18 mouse cellular contexts compared by ENCODE assay signal in the genomic region with DNA sequence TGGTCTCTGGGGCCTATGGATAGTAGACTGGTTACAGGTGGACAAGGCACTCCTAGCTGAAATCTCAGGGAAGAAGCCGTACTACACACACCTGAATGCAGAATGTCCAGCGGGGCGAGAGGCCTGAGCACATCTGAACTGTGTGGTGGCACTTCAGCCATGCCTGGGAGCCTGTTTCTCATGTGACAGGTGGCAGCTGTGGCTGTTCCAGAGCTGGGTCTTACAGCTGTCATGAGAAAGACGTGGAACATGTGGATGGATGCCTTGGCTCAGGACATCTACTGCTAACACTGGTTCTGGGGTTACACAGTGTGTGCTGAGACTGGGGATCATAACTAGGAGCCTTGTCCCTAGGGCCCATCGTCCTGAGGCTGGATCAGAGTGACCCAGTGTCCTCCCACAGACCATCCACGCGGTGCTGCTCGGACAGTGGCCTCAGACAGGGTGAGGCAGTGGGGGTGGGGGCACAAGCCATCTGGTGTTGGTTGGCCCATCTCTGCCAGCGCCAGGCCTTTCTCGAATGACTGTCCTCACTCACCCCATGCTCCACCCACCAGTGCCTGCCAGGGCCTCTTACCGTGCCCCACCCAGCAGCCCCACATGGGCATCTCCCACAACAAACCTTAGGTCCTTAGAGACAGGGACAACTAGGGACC. TPM values are rescaled to one million over a fixed set of nuclear protein-coding genes. Genes with fewer than 3 reads are reported as not detected.
DNase-seq lines count a peak whose midpoint lies in the region; ATAC-seq and TF ChIP-seq lines count a peak whose summit lies in the region.
"Had no signal": no experiment of that assay in that cellular context is flagged by ENCODE, and none has a peak within 500 bp of the region (broad histone marks: within the 10 kb centered on the region; RNA-seq: fewer than 3 reads in every experiment).

No protein-coding gene starts in this region.

- DNase-seq in forebrain, embryonic 10.5 days (ENCODE audit: extremely low spot score, low spot score): no peak
- DNase-seq in forebrain, embryonic 11.5 days (ENCODE audit: low spot score): no peak
- DNase-seq in G1E (ENCODE audit: low spot score): no peak
- DNase-seq in embryonic facial prominence, embryonic 11.5 days (ENCODE audit: low spot score): no peak
- no peak for DNase-seq in limb, embryonic 14.5 days (ENCODE audit: low spot score)
- no peak for DNase-seq in lung, postnatal 10 days
- no peak for DNase-seq in spleen, postnatal 14 days (ENCODE audit: low spot score in 2 of 2)
- DNase-seq: adrenal gland, adult 2 months; embryo, embryonic 11 days; kidney, adult 9 months; lung, embryonic 14.5 days; spleen, adult 18-20 months had no signal

- no peak overlapping the region for H3K9ac ChIP-seq in forebrain, embryonic 11.5 days (ENCODE audit: low read length)
- H3K9ac ChIP-seq in embryonic facial prominence, embryonic 11.5 days (replicated peaks; ENCODE audit: low read length): no peak overlapping the region
- H3K9ac ChIP-seq in limb, embryonic 14.5 days (ENCODE audit: low read depth, low read length, severe bottlenecking): no peak overlapping the region
- no peak overlapping the region for H3K9ac ChIP-seq in heart, embryonic 12.5 days
- H3K9ac ChIP-seq: forebrain, embryonic 13.5 days; lung, embryonic 14.5 days; neural tube, embryonic 12.5 days had no signal

- H3K36me3 ChIP-seq in forebrain, embryonic 10.5 days (replicated peaks): peaks cover 17% of the 10 kb centered on the region
- H3K36me3 ChIP-seq in forebrain, embryonic 11.5 days (ENCODE audit: control insufficient read depth, insufficient read depth, low read length): no peaks in the 10 kb centered on the region
- H3K36me3 ChIP-seq in G1E (replicated peaks): peaks cover 10% of the 10 kb centered on the region
- no peaks in the 10 kb centered on the region for H3K36me3 ChIP-seq in embryonic facial prominence, embryonic 11.5 days (replicated peaks; ENCODE audit: control insufficient read depth, insufficient read depth, low read depth, low read length)
- peaks cover 3% of the 10 kb centered on the region; the same call in 1 of the 2 replicates for H3K36me3 ChIP-seq in limb, embryonic 14.5 days (ENCODE audit: control insufficient read depth, insufficient read depth, low read length)
- H3K36me3 ChIP-seq in heart, embryonic 12.5 days: peaks cover 16% of the 10 kb centered on the region

- H3K4me2 ChIP-seq in forebrain, embryonic 11.5 days (ENCODE audit: low read depth, low read length, severe bottlenecking): no peak overlapping the region
- H3K4me2 ChIP-seq in embryonic facial prominence, embryonic 11.5 days (ENCODE audit: low read depth, low read length): no peak overlapping the region
- H3K4me2 ChIP-seq in limb, embryonic 14.5 days (replicated peaks; ENCODE audit: low read depth, low read length, severe bottlenecking): no peak overlapping the region
- H3K4me2 ChIP-seq in heart, embryonic 12.5 days: no peak overlapping the region
- H3K4me2 ChIP-seq: forebrain, embryonic 13.5 days; lung, embryonic 14.5 days; midbrain, embryonic 11.5 days; neural tube, embryonic 12.5 days had no signal

- no peak for TF ChIP-seq POLR2A in limb, embryonic 14.5 days (IDR thresholded peaks at IDR 0.05; ENCODE audit: borderline replicate concordance, extremely low read depth, insufficient read depth, insufficient read length)

- H3K4me3 ChIP-seq in forebrain, embryonic 10.5 days: no peak overlapping the region
- H3K4me3 ChIP-seq in forebrain, embryonic 11.5 days (ENCODE audit: low read depth, low read length): no peak overlapping the region
- peak overlapping the region; percentile 54; the same call in 1 of the 2 replicates for H3K4me3 ChIP-seq in G1E (ENCODE audit: low read depth, low read length)
- no peak overlapping the region for H3K4me3 ChIP-seq in embryonic facial prominence, embryonic 11.5 days (ENCODE audit: low read depth, low read length)
- H3K4me3 ChIP-seq in limb, embryonic 14.5 days (replicated peaks; ENCODE audit: low read length): no peak overlapping the region
- no peak overlapping the region for H3K4me3 ChIP-seq in heart, embryonic 12.5 days
- H3K4me3 ChIP-seq: forebrain, embryonic 13.5 days; neural tube, embryonic 12.5 days had no signal

- no peaks in the 10 kb centered on the region for H3K27me3 ChIP-seq in forebrain, embryonic 10.5 days (ENCODE audit: poor library complexity, severe bottlenecking)
- no peaks in the 10 kb centered on the region for H3K27me3 ChIP-seq in forebrain, embryonic 11.5 days (ENCODE audit: control insufficient read depth, insufficient read depth, low read length)
- peaks cover 23% of the 10 kb centered on the region for H3K27me3 ChIP-seq in G1E (ENCODE audit: insufficient read depth, low read length)
- no peaks in the 10 kb centered on the region for H3K27me3 ChIP-seq in embryonic facial prominence, embryonic 11.5 days (ENCODE audit: control insufficient read depth, insufficient read depth, low read length)
- no peaks in the 10 kb centered on the region for H3K27me3 ChIP-seq in limb, embryonic 14.5 days (ENCODE audit: control insufficient read depth, insufficient read depth, low read length)
- no peaks in the 10 kb centered on the region for H3K27me3 ChIP-seq in heart, embryonic 12.5 days (replicated peaks)
- H3K27me3 ChIP-seq: forebrain, embryonic 13.5 days; neural tube, embryonic 12.5 days had no signal

- ATAC-seq in forebrain, embryonic 11.5 days (replicated peaks; ENCODE audit: low FRiP score): no peak
- no peak for ATAC-seq in G1E (ENCODE audit: extremely low read depth, insufficient number of reproducible peaks, low FRiP score, poor library complexity, severe bottlenecking)
- ATAC-seq in embryonic facial prominence, embryonic 11.5 days (replicated peaks; ENCODE audit: insufficient number of reproducible peaks, low FRiP score, low TSS enrichment, low read depth): 0 out of 2 replicates have a peak, but pooled peaks have one; percentile 35
- ATAC-seq in limb, embryonic 14.5 days (ENCODE audit: low FRiP score, low read depth): peak; percentile 13; the same call in 1 of the 2 replicates
- no peak for ATAC-seq in heart, embryonic 12.5 days (ENCODE audit: insufficient number of reproducible peaks, low FRiP score)
- ATAC-seq: forebrain, embryonic 13.5 days; hindbrain, postnatal 0 days had no signal

- TF ChIP-seq CTCF in G1E (IDR thresholded peaks at IDR 0.05; ENCODE audit: low read depth, low read length): no peak

- H3K4me1 ChIP-seq in forebrain, embryonic 10.5 days: peaks cover 35% of the 10 kb centered on the region
- no peaks in the 10 kb centered on the region for H3K4me1 ChIP-seq in forebrain, embryonic 11.5 days (replicated peaks; ENCODE audit: control insufficient read depth, insufficient read depth, low read length)
- peaks cover 27% of the 10 kb centered on the region for H3K4me1 ChIP-seq in G1E (ENCODE audit: insufficient read depth, low read depth, low read length)
- no peaks in the 10 kb centered on the region for H3K4me1 ChIP-seq in embryonic facial prominence, embryonic 11.5 days (ENCODE audit: control insufficient read depth, insufficient read depth, low read length)
- H3K4me1 ChIP-seq in limb, embryonic 14.5 days (ENCODE audit: control insufficient read depth, insufficient read depth, low read length): peaks cover 12% of the 10 kb centered on the region; the same call in 1 of the 2 replicates
- peaks cover 77% of the 10 kb centered on the region for H3K4me1 ChIP-seq in heart, embryonic 12.5 days (replicated peaks)
- H3K4me1 ChIP-seq: forebrain, embryonic 13.5 days; neural tube, embryonic 12.5 days had no signal

- 91% methylated on average over 11 of the region's 11 CpGs for WGBS in forebrain, embryonic 10.5 days
- 89% methylated on average over 11 of the region's 11 CpGs for WGBS in forebrain, embryonic 11.5 days
- WGBS in embryonic facial prominence, embryonic 11.5 days: 91% methylated on average over 11 of the region's 11 CpGs
- 87% methylated on average over 10 of the region's 11 CpGs for WGBS in limb, embryonic 14.5 days
- WGBS in heart, embryonic 12.5 days: 80% methylated on average over 11 of the region's 11 CpGs

- no peaks in the 10 kb centered on the region for H3K9me3 ChIP-seq in forebrain, embryonic 10.5 days
- no peaks in the 10 kb centered on the region for H3K9me3 ChIP-seq in forebrain, embryonic 11.5 days (ENCODE audit: control insufficient read depth, low read length)
- H3K9me3 ChIP-seq in G1E (replicated peaks): no peaks in the 10 kb centered on the region
- no peaks in the 10 kb centered on the region for H3K9me3 ChIP-seq in embryonic facial prominence, embryonic 11.5 days (replicated peaks; ENCODE audit: control insufficient read depth, low read length)
- no peaks in the 10 kb centered on the region for H3K9me3 ChIP-seq in limb, embryonic 14.5 days (ENCODE audit: control insufficient read depth, low read length)
- H3K9me3 ChIP-seq in heart, embryonic 12.5 days (replicated peaks): no peaks in the 10 kb centered on the region
- H3K9me3 ChIP-seq: forebrain, embryonic 13.5 days; neural tube, embryonic 12.5 days had no signal

- H3K27ac ChIP-seq in forebrain, embryonic 10.5 days: 0 out of 2 replicates have a peak overlapping the region, but pooled peaks have one; percentile 22
- no peak overlapping the region for H3K27ac ChIP-seq in forebrain, embryonic 11.5 days (ENCODE audit: low read depth, low read length)
- no peak overlapping the region for H3K27ac ChIP-seq in embryonic facial prominence, embryonic 11.5 days (replicated peaks; ENCODE audit: low read depth, low read length)
- H3K27ac ChIP-seq in limb, embryonic 14.5 days (replicated peaks; ENCODE audit: low read depth, low read length): no peak overlapping the region
- H3K27ac ChIP-seq in heart, embryonic 12.5 days (ENCODE audit: poor library complexity, severe bottlenecking): no peak overlapping the region
- H3K27ac ChIP-seq: forebrain, embryonic 13.5 days; hindbrain, postnatal 0 days; neural tube, embryonic 12.5 days had no signal

RNA-seq across cellular contexts. Expression of gene Spon2, which starts 19.5 kb away (rescaled TPM):
- 2.6 and 3.6 TPM in 2 replicates for polyA plus RNA-seq in forebrain, embryonic 10.5 days (2016; fragmentation: Nextera tagmentation; extraction: Ambion mirVana)
- 2.3 and 5.2 TPM in 2 replicates for polyA plus RNA-seq in forebrain, embryonic 11.5 days (2014; fragmentation: Nextera tagmentation; extraction: Ambion mirVana)
- total RNA-seq in G1E (2014; fragmentation: Nextera tagmentation): not detected in 2 replicates
- total RNA-seq in G1E (2017): 0.17 and 0.22 TPM in 2 replicates
- polyA plus RNA-seq in G1E (2012): 0.03 and 0.04 TPM in 2 replicates
- 4.2 and 5.3 TPM in 2 replicates for polyA plus RNA-seq in embryonic facial prominence, embryonic 11.5 days (2014; fragmentation: Nextera tagmentation; extraction: Ambion mirVana)
- polyA plus RNA-seq in limb, embryonic 14.5 days (2012; rRNA removed): 26.0 and 28.8 TPM in 2 replicates
- 23.1 and 23.9 TPM in 2 replicates for polyA plus RNA-seq in limb, embryonic 14.5 days (2014; fragmentation: Nextera tagmentation; extraction: Ambion mirVana)
- 75.6 and 76.5 TPM in 2 replicates for polyA plus RNA-seq in heart, embryonic 12.5 days (2016; fragmentation: Nextera tagmentation; extraction: Ambion mirVana)
- total RNA-seq: layer of hippocampus, adult 8-10 months had no signal

RNA-seq across cellular contexts. Expression of gene Ctbp1, which starts 37.1 kb away (rescaled TPM):
- 454 and 466 TPM in 2 replicates for polyA plus RNA-seq in forebrain, embryonic 10.5 days (2016; fragmentation: Nextera tagmentation; extraction: Ambion mirVana)
- polyA plus RNA-seq in forebrain, embryonic 11.5 days (2014; fragmentation: Nextera tagmentation; extraction: Ambion mirVana): 560 and 627 TPM in 2 replicates
- total RNA-seq in G1E (2014; fragmentation: Nextera tagmentation) (126 and 164 TPM in 2 replicates), G1E (2017) (144 and 146 TPM in 2 replicates)
- 256 and 297 TPM in 2 replicates for polyA plus RNA-seq in G1E (2012)
- polyA plus RNA-seq in embryonic facial prominence, embryonic 11.5 days (2014; fragmentation: Nextera tagmentation; extraction: Ambion mirVana): 396 and 435 TPM in 2 replicates
- polyA plus RNA-seq in limb, embryonic 14.5 days (2012; rRNA removed): 266 and 270 TPM in 2 replicates
- polyA plus RNA-seq in limb, embryonic 14.5 days (2014; fragmentation: Nextera tagmentation; extraction: Ambion mirVana): 341 and 376 TPM in 2 replicates
- 250 and 251 TPM in 2 replicates for polyA plus RNA-seq in heart, embryonic 12.5 days (2016; fragmentation: Nextera tagmentation; extraction: Ambion mirVana)

Comparison
In these comparisons a context has a peak if more than half of its experiments do, and no peak if none do; other contexts are left out.
1. ATAC-seq: peak in embryonic facial prominence, embryonic 11.5 days (single experiment) and limb, embryonic 14.5 days (single experiment); none in forebrain, embryonic 11.5 days (single experiment), G1E (single experiment) and heart, embryonic 12.5 days (single experiment).